Mouse (Mus musculus) midbrain, embryonic 12.5 days (tissue): ENCODE measurements around the gene Frrs1l. TPM values are rescaled to one million over a fixed set of nuclear protein-coding genes. Genes with fewer than 3 reads are reported as not detected.
A peak's percentile ranks its signal among the peaks of the same experiment; 100 is the strongest.

Experiments
- ATAC-seq: fragments of 200-750 bp; cut with Nextera tagmentation; 2 replicates; pipeline ENCODE4 v1.8.0; 2017; ENCODE audit warnings: low read depth, moderate TSS enrichment, moderate library complexity; ENCODE audit not compliant: low FRiP score
- H3K27ac ChIP-seq: fragments of 300-500 bp; sonication (generic); replicated peaks from 2 replicates; pipeline ENCODE4 v1.5.1; 2016; ENCODE audit warnings: mild to moderate bottlenecking
- H3K27me3 ChIP-seq: fragments of 300-500 bp; sonication (generic); 2 replicates; pipeline ENCODE4 v1.6.1; 2016; ENCODE audit warnings: mild to moderate bottlenecking
- H3K36me3 ChIP-seq: fragments of 300-500 bp; sonication (generic); 2 replicates; pipeline ENCODE4 v1.6.1; 2016
- H3K4me1 ChIP-seq: fragments of 300-500 bp; sonication (generic); 2 replicates; pipeline ENCODE4 v1.6.1; 2016
- H3K4me2 ChIP-seq: fragments of 300-500 bp; sonication (generic); replicated peaks from 2 replicates; pipeline ENCODE4 v1.6.1; 2016; ENCODE audit warnings: mild to moderate bottlenecking, moderate library complexity
- H3K4me3 ChIP-seq: fragments of 300-500 bp; sonication (generic); 2 replicates; pipeline ENCODE4 v1.5.1; 2016; ENCODE audit warnings: mild to moderate bottlenecking
- H3K9ac ChIP-seq: fragments of 300-500 bp; sonication (generic); replicated peaks from 2 replicates; pipeline ENCODE4 v1.6.1; 2016; ENCODE audit warnings: mild to moderate bottlenecking, moderate library complexity
- H3K9me3 ChIP-seq: fragments of 300-500 bp; sonication (generic); 2 replicates; pipeline ENCODE4 v1.6.1; 2016; ENCODE audit warnings: mild to moderate bottlenecking
- WGBS: fragments of 180-500 bp; shearing (Covaris S2); methylation state at CpG from one replicate; pipeline ENCODE4 v1.1.7; 2016; 5-methylcytosine and 5-hydroxymethylcytosine counted together
- polyA plus RNA-seq: library from polyadenylated mRNA; unstranded; fragments of >200 nt; fragmentation: Nextera tagmentation; extraction: Ambion mirVana; gene quantifications from 2 replicates; pipeline ENCODE4 v1.2.1, GENCODE M21; 2016

Gene Frrs1l
- polyA plus RNA-seq = 7.6 and 11.6 TPM in 2 replicates

DNA sequence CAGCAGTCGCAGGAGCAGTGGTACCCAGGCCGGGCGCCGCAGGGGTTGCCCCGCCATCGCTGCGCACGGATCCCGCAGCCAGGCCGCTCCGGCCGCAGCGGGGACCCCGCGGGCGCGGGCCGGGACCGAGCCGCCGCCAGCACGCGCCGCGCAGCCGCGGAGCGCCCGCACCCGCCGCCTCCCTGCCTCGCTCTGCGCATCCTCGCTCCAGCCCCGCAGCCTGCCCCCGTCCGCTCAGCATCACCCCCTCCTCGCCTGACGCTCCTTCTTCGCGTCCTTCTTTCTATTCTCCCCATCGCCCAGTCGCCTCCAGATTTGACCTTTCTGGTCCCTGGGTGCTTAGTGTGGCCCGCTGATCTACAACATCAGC, at the start of gene Frrs1l:
Gene Frrs1l (minus strand): TSS at position 177 of the 370 bp plus-strand sequence.
- H3K9me3 ChIP-seq = peaks cover 5% of the 10 kb centered on the region; the same call in 1 of the 2 replicates
- H3K36me3 ChIP-seq = no peaks in the 10 kb centered on the region
- peaks cover 28% of the 10 kb centered on the region for H3K27me3 ChIP-seq
- WGBS = under 1% methylated on average over 36 of the region's 44 CpGs
- peak within 1 kb of the TSS; percentile 73 for H3K4me3 ChIP-seq
- peaks cover 7% of the 10 kb centered on the region; the same call in 1 of the 2 replicates for H3K4me1 ChIP-seq
- peak within 1 kb of the TSS; percentile 92 for H3K4me2 ChIP-seq
- peak within 1 kb of the TSS; percentile 75 for H3K9ac ChIP-seq
- 0 out of 2 replicates have a peak within 1 kb of the TSS, but pooled peaks have one; percentile 5 for H3K27ac ChIP-seq
- peak; percentile 84 for ATAC-seq

GRCm38 (mm10) chr4:57039127-57040031, 49.2 kb upstream of the Frrs1l start:
- Histone ChIP-seq H3K27ac (no peak overlapping the region), H3K4me1 (peaks cover 9% of the 10 kb centered on the region), H3K9me3 (no peaks in the 10 kb centered on the region), H3K27me3 (peaks cover 10% of the 10 kb centered on the region; the same call in 1 of the 2 replicates), H3K4me3 (peak overlapping the region; percentile 42), H3K9ac (peak overlapping the region; percentile 50), H3K36me3 (no peaks in the 10 kb centered on the region), H3K4me2 (peak overlapping the region; percentile 72)
- peak; percentile 83 for ATAC-seq
- WGBS = 10% methylated on average over 23 of the region's 23 CpGs

DNA sequence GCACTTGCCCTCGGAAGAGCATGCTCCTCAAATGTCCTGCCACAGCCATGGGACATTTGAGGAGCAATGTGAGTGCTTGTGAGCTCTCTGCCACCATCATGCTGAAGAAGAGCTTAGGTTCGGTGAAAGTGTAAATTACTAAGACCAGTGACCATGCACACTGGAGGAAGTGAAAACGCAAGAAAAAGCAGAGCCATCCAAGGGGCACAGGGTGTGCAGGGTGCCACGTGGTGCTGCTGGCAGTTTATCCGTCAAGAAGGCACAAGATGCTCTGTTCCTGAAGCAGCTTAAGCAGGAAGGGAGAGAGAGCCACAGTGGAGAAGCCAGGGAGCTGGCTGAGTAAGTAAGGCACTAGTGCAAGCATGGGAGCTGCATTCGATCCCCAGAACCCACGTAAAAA, 47.4 kb upstream of the Frrs1l start:
- no peak for ATAC-seq

GRCm38 (mm10) chr4:57034169-57034568, 44.0 kb upstream of the Frrs1l start:
- WGBS = 63% methylated on average over 4 of the region's 5 CpGs
- no peak overlapping the region for H3K9ac ChIP-seq
- ATAC-seq = no peak
- no peaks in the 10 kb centered on the region for H3K9me3 ChIP-seq
- H3K36me3 ChIP-seq = no peaks in the 10 kb centered on the region
- no peak overlapping the region for H3K4me3 ChIP-seq
- no peak overlapping the region for H3K27ac ChIP-seq
- H3K4me1 ChIP-seq = peaks cover 2% of the 10 kb centered on the region; the same call in 1 of the 2 replicates
- H3K27me3 ChIP-seq = peaks cover 10% of the 10 kb centered on the region; the same call in 1 of the 2 replicates
- H3K4me2 ChIP-seq = no peak overlapping the region

More for the DNA sequence above, 47.4 kb upstream of the Frrs1l start:
- 83% methylated on average over 7 of the region's 7 CpGs for WGBS
- Histone ChIP-seq H3K27ac (no peak overlapping the region), H3K9ac (no peak overlapping the region), H3K36me3 (no peaks in the 10 kb centered on the region), H3K4me2 (no peak overlapping the region), H3K27me3 (peaks cover 10% of the 10 kb centered on the region; the same call in 1 of the 2 replicates), H3K4me1 (peaks cover 9% of the 10 kb centered on the region), H3K4me3 (no peak overlapping the region), H3K9me3 (no peaks in the 10 kb centered on the region)

DNA sequence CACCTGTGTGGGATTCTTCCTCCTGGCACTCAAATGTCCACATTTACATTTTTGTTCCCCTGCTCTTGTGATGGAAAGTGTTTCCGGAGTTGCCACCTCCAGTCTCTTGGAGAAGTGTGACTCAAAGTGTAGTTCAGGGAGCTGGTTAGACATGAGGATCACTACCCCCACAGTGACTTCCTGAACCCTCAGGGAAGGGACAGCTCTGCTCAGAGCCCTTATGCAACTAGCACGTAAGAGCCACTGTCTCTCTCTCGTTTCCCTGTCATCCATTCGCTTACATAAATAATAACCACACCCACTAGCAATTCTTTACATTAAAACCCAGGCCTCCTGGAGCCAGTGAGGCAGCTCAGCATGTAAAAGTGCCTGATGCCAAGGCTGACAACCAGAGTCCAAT, 41.2 kb upstream of the Frrs1l start:
- no peak overlapping the region for H3K27ac ChIP-seq
- no peaks in the 10 kb centered on the region for H3K9me3 ChIP-seq
- no peak overlapping the region for H3K4me3 ChIP-seq
- no peak for ATAC-seq
- WGBS = 81% methylated on average over 4 of the region's 4 CpGs
- no peak overlapping the region for H3K4me2 ChIP-seq
- no peaks in the 10 kb centered on the region for H3K27me3 ChIP-seq
- H3K4me1 ChIP-seq = no peaks in the 10 kb centered on the region
- H3K36me3 ChIP-seq = no peaks in the 10 kb centered on the region
- H3K9ac ChIP-seq = no peak overlapping the region

DNA sequence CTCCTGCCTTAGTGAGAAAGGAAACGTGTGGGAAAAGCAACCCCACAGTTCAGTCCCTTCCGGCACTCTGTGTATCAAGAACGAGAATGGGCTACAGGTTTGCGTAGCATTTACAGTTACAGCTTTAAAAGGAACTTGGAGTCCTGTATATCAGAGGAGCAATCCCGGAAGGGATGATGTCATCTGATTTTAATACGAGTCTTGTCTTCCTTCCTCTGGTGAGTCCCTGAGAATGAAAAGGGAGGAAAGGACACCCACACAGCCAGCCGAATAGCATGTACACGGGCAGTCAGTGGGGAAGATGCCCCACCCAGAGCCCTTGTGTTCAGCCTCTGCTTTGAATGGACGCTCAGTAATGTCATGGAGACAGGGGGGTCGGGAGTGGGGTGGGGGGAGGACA, 37.8 kb upstream of the Frrs1l start:
- H3K4me2 ChIP-seq = no peak overlapping the region
- no peak for ATAC-seq
- 70% methylated on average over 10 of the region's 10 CpGs for WGBS

DNA sequence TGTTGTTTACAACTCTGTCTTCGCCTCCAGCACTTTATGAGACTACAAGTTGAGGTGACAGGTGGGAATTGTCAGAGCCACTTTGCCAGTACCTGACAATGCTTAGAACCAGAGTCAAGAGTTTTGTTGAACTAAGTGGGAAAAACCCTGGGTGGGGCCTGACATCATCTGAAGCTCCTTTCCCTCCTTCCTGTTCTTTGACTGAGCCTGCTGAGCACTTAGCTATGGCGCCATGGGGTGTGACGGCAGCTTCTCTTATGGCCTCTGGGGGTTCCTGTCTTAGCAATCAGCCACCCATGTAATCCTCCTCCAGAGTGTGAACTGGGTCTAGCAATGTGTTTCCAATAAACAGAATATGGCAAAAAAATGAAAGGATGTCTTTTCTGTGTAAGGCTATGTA, 33.3 kb upstream of the Frrs1l start:
- H3K9me3 ChIP-seq = no peaks in the 10 kb centered on the region
- H3K4me1 ChIP-seq = no peaks in the 10 kb centered on the region
- ATAC-seq = no peak
- no peak overlapping the region for H3K9ac ChIP-seq
- WGBS = 65% methylated on average over 3 of the region's 3 CpGs
- H3K27me3 ChIP-seq = no peaks in the 10 kb centered on the region
- no peak overlapping the region for H3K4me3 ChIP-seq
- H3K27ac ChIP-seq = no peak overlapping the region
- no peak overlapping the region for H3K4me2 ChIP-seq
- H3K36me3 ChIP-seq = no peaks in the 10 kb centered on the region

More for the DNA sequence above, 37.8 kb upstream of the Frrs1l start:
- no peak overlapping the region for H3K4me3 ChIP-seq
- H3K9me3 ChIP-seq = no peaks in the 10 kb centered on the region
- no peaks in the 10 kb centered on the region for H3K36me3 ChIP-seq
- H3K27me3 ChIP-seq = no peaks in the 10 kb centered on the region
- no peaks in the 10 kb centered on the region for H3K4me1 ChIP-seq
- H3K9ac ChIP-seq = no peak overlapping the region
- H3K27ac ChIP-seq = no peak overlapping the region

DNA sequence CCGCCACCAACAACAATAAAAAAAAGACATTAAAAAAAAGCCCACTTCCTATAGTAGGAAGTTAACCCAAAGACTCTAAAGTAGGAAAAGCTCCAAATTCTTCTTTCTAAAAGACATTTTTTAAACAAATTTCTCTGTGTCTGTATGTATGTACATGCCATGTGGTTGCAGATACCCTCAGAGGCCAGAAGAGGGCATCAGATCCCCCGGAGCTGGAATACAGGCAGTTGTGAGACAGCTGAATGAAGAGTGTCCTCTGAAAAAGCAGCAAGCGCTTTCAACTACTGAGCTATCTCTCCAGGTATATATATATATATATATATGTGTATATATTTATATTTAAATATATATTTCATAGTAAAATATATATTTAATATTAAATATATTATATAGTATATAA, 31.1 kb upstream of the Frrs1l start:
- no peak overlapping the region for H3K27ac ChIP-seq
- no peaks in the 10 kb centered on the region for H3K36me3 ChIP-seq
- H3K9ac ChIP-seq = no peak overlapping the region
- WGBS = 87% methylated on average over 3 of the region's 3 CpGs
- no peaks in the 10 kb centered on the region for H3K4me1 ChIP-seq
- no peak overlapping the region for H3K4me2 ChIP-seq
- no peak overlapping the region for H3K4me3 ChIP-seq
- no peak for ATAC-seq
- 0 out of 2 replicates have a peak, but pooled peaks cover 9% of the 10 kb centered on the region for H3K27me3 ChIP-seq
- H3K9me3 ChIP-seq = no peaks in the 10 kb centered on the region

DNA sequence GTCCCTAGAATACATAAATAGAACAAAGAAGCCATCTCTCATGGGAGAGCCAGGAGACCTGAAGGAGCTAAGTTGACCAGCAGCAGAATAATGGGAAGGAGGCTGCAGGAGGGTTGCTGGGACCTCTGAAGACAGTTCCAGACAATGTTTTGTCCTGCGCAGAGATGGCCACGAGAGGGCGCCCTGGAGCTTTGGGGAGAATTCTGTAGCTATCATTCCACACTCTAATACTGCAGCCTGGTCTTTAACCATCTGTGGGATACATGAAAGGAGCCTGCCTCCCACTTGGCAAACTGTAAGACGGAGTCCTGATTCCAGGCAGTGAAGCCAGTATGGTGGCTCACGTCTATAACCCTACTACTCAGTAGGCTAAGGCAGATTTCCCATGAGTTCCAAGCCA, 27.0 kb upstream of the Frrs1l start:
- Histone ChIP-seq H3K27me3 (0 out of 2 replicates have a peak, but pooled peaks cover 15% of the 10 kb centered on the region), H3K9me3 (no peaks in the 10 kb centered on the region), H3K4me2 (no peak overlapping the region), H3K4me3 (no peak overlapping the region), H3K4me1 (no peaks in the 10 kb centered on the region), H3K9ac (no peak overlapping the region), H3K36me3 (no peaks in the 10 kb centered on the region), H3K27ac (no peak overlapping the region)
- 32% methylated on average over 5 of the region's 5 CpGs for WGBS
- peak; percentile 34; the same call in 1 of the 2 replicates for ATAC-seq

GRCm38 (mm10) chr4:57016366-57017171, 26.4 kb upstream of the Frrs1l start:
- Histone ChIP-seq H3K4me3 (no peak overlapping the region), H3K9ac (no peak overlapping the region), H3K27me3 (0 out of 2 replicates have a peak, but pooled peaks cover 15% of the 10 kb centered on the region), H3K9me3 (no peaks in the 10 kb centered on the region), H3K4me2 (no peak overlapping the region), H3K4me1 (no peaks in the 10 kb centered on the region), H3K27ac (no peak overlapping the region), H3K36me3 (no peaks in the 10 kb centered on the region)
- no peak for ATAC-seq
- 53% methylated on average over 16 of the region's 18 CpGs for WGBS

DNA sequence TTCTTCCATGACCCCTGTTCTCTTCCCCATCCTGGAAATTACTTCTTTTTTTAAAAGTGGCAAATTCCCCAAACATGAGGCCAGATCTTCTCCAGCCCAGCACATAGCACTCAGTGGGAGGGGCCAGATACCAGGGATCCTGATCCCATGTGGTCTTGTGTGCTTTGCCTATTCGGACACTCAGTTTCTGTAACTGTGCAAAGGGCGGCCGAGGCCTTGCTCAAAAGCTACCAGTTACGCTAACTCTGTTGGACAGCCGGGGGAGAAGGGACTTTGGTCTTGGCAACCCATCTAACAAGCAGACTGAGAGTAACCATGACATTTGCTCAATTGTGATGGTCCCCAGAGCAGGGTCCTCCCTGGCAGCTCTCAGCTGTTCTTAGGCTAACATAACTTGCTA, 24.8 kb upstream of the Frrs1l start:
- no peak overlapping the region for H3K4me2 ChIP-seq
- no peak for ATAC-seq
- no peaks in the 10 kb centered on the region for H3K9me3 ChIP-seq
- no peak overlapping the region for H3K9ac ChIP-seq
- H3K27ac ChIP-seq = no peak overlapping the region
- 94% methylated on average over 5 of the region's 5 CpGs for WGBS
- H3K4me1 ChIP-seq = no peaks in the 10 kb centered on the region
- no peaks in the 10 kb centered on the region for H3K36me3 ChIP-seq
- H3K4me3 ChIP-seq = no peak overlapping the region
- 0 out of 2 replicates have a peak, but pooled peaks cover 23% of the 10 kb centered on the region for H3K27me3 ChIP-seq
